Mouse (Mus musculus): Measurements from ENCODE around the gene Them7. TPM values are rescaled to one million over a fixed set of nuclear protein-coding genes. Genes with fewer than 3 reads are reported as not detected.

The Them7 gene
- polyA plus RNA-seq, 1 experiment from 2014 or later: 0.87 TPM

- WGBS: 33% methylated on average over 5 of the region's 5 CpGs
- Histone ChIP-seq H3K4me1 (replicated peaks) (peaks cover 37% of the 10 kb centered on the region), H3K9me3 (replicated peaks) (no peaks in the 10 kb centered on the region), H3K9ac (peak overlapping the region; percentile 86; the same call in 1 of the 2 replicates), H3K4me3 (peak overlapping the region; percentile 77), H3K27me3 (no peaks in the 10 kb centered on the region), H3K36me3 (peaks cover 17% of the 10 kb centered on the region; the same call in 1 of the 2 replicates), H3K27ac (peak overlapping the region; percentile 93; the same call in 1 of the 2 replicates), H3K4me2 (peak overlapping the region; percentile 60)
- no peak for ATAC-seq (replicated peaks; ENCODE audit: insufficient number of reproducible peaks, insufficient read depth, low FRiP score, low read depth)
These were observed 173.5 kb downstream of the Them7 start for GRCm38 (mm10) chr2:105397446-105398211.

GRCm38 (mm10) chr2:105398636-105399084, 174.5 kb downstream of the Them7 start:
- peaks cover 37% of the 10 kb centered on the region for H3K4me1 ChIP-seq (replicated peaks)
- H3K9me3 ChIP-seq (replicated peaks): no peaks in the 10 kb centered on the region
- peak overlapping the region; percentile 60 for H3K4me2 ChIP-seq
- peak; percentile 53 for ATAC-seq (replicated peaks; ENCODE audit: insufficient number of reproducible peaks, insufficient read depth, low FRiP score, low read depth)
- H3K27me3 ChIP-seq: no peaks in the 10 kb centered on the region
- H3K9ac ChIP-seq: peak overlapping the region; percentile 86
- peak overlapping the region; percentile 93 for H3K27ac ChIP-seq
- H3K36me3 ChIP-seq: peaks cover 12% of the 10 kb centered on the region; the same call in 1 of the 2 replicates
- WGBS: under 1% methylated on average over 31 of the region's 31 CpGs
- H3K4me3 ChIP-seq: peak overlapping the region; percentile 77

- Histone ChIP-seq H3K4me3 (peak within 1 kb of the TSS; percentile 77), H3K4me1 (replicated peaks) (peaks cover 37% of the 10 kb centered on the region), H3K9me3 (replicated peaks) (no peaks in the 10 kb centered on the region), H3K4me2 (peak within 1 kb of the TSS; percentile 60), H3K27me3 (no peaks in the 10 kb centered on the region), H3K27ac (peak within 1 kb of the TSS; percentile 93), H3K9ac (peak within 1 kb of the TSS; percentile 86), H3K36me3 (peaks cover 6% of the 10 kb centered on the region; the same call in 1 of the 2 replicates)
- peak; percentile 95 for ATAC-seq (replicated peaks; ENCODE audit: insufficient number of reproducible peaks, insufficient read depth, low FRiP score, low read depth)
- under 1% methylated on average over 52 of the region's 57 CpGs for WGBS
These were observed 175.2 kb downstream of the Them7 start, which contains the start of gene Rcn1 for GRCm38 (mm10) chr2:105399085-105399891. Gene Rcn1 (minus strand): TSS chr2:105399319.

- H3K27ac ChIP-seq: no peak overlapping the region
- no peak overlapping the region for H3K9ac ChIP-seq
- H3K4me3 ChIP-seq: no peak overlapping the region
- no peak overlapping the region for H3K4me2 ChIP-seq
- H3K27me3 ChIP-seq: no peaks in the 10 kb centered on the region
- no peak for ATAC-seq (replicated peaks; ENCODE audit: insufficient number of reproducible peaks, insufficient read depth, low FRiP score, low read depth)
- H3K4me1 ChIP-seq (replicated peaks): peaks cover 33% of the 10 kb centered on the region
- no peaks in the 10 kb centered on the region for H3K36me3 ChIP-seq
- no peaks in the 10 kb centered on the region for H3K9me3 ChIP-seq (replicated peaks)
- 85% methylated on average over 4 of the region's 4 CpGs for WGBS
These were observed 176.4 kb downstream of the Them7 start for GRCm38 (mm10) chr2:105400558-105400957.

- WGBS: 85% methylated on average over 2 of the region's 2 CpGs
- peaks cover 18% of the 10 kb centered on the region for H3K4me1 ChIP-seq (replicated peaks)
- ATAC-seq (replicated peaks; ENCODE audit: insufficient number of reproducible peaks, insufficient read depth, low FRiP score, low read depth): no peak
These were observed 178.1 kb downstream of the Them7 start for GRCm38 (mm10) chr2:105402180-105402579.

DNA sequence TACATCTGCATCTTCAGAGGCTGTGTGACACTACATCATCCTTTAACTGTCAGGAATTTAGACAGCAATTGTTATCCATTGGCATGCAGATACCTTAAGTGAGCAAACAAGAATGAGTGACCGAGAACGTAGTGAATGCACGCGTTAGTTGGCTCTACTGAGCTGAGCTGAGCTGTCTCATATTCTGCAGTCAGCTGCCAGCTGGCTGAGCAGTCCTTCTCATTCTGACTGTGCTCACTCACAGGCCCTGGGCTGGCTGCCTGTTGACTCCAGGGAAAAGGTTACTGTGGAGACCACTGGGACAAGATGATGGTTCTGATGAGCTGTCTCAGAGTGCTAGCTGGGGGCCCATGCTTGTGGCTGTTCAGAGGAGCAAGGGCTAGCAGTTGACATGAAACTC, 184.4 kb downstream of the Them7 start:
- H3K27me3 ChIP-seq: no peaks in the 10 kb centered on the region
- ATAC-seq (replicated peaks; ENCODE audit: insufficient number of reproducible peaks, insufficient read depth, low FRiP score, low read depth): no peak
- H3K4me1 ChIP-seq (replicated peaks): peaks cover 6% of the 10 kb centered on the region
- no peak overlapping the region for H3K27ac ChIP-seq
- H3K9me3 ChIP-seq (replicated peaks): no peaks in the 10 kb centered on the region
- H3K9ac ChIP-seq: no peak overlapping the region
- H3K4me2 ChIP-seq: no peak overlapping the region
- no peaks in the 10 kb centered on the region for H3K36me3 ChIP-seq
- 35% methylated on average over 4 of the region's 4 CpGs for WGBS
- H3K4me3 ChIP-seq: no peak overlapping the region

More at GRCm38 (mm10) chr2:105402180-105402579, 178.1 kb downstream of the Them7 start:
- Histone ChIP-seq H3K27ac (no peak overlapping the region), H3K4me2 (no peak overlapping the region), H3K36me3 (no peaks in the 10 kb centered on the region), H3K9ac (no peak overlapping the region), H3K9me3 (replicated peaks) (no peaks in the 10 kb centered on the region), H3K4me3 (no peak overlapping the region), H3K27me3 (no peaks in the 10 kb centered on the region)

DNA sequence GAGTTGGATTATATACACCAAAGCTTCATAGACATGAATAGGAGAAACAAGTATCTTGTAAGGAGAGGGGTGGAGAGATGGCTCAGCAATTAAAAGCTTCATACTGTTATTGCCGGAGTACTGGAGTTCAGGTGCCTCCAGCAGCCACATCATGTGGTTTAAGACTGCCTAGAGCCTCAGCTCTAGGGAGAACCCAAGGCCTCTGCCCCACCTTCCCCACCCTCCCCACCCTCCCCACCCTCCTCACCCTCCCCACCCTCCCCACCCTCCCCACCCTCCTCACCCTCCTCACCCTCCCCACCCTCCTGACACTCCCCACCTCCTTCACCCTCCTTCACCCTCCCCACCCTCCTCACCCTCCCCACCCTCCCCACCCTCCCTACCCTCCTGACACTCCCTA, 185.1 kb downstream of the Them7 start:
- Histone ChIP-seq H3K36me3 (no peaks in the 10 kb centered on the region), H3K4me3 (no peak overlapping the region), H3K9ac (no peak overlapping the region), H3K4me1 (replicated peaks) (peaks cover 6% of the 10 kb centered on the region), H3K27me3 (no peaks in the 10 kb centered on the region), H3K27ac (no peak overlapping the region), H3K4me2 (no peak overlapping the region), H3K9me3 (replicated peaks) (no peaks in the 10 kb centered on the region)
- 82% methylated on average over 1 of the region's 1 CpGs for WGBS
- no peak for ATAC-seq (replicated peaks; ENCODE audit: insufficient number of reproducible peaks, insufficient read depth, low FRiP score, low read depth)

DNA sequence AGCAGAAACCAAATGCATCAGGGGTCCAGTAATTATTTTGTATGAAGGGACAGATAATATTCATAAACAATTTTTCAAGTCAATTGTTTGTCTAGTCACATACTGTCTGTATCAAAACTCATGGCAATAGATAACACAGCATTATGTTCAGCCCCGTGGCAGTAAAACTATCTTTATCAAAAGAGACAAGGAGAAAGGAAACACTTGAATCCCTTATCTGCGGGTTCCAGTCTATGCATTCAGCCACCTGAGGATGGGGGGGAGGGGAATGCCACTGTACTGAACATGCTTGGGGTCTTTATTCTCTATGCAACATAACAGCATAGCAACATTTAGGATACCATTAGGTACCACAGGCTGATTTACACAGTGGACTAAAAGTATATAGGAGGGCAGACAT, 190.2 kb downstream of the Them7 start:
- Histone ChIP-seq H3K27ac (no peak overlapping the region), H3K4me1 (replicated peaks) (no peaks in the 10 kb centered on the region), H3K9me3 (replicated peaks) (no peaks in the 10 kb centered on the region), H3K4me2 (no peak overlapping the region), H3K9ac (no peak overlapping the region), H3K27me3 (no peaks in the 10 kb centered on the region), H3K4me3 (no peak overlapping the region), H3K36me3 (no peaks in the 10 kb centered on the region)
- ATAC-seq (replicated peaks; ENCODE audit: insufficient number of reproducible peaks, insufficient read depth, low FRiP score, low read depth): no peak
- 27% methylated on average over 2 of the region's 2 CpGs for WGBS

DNA sequence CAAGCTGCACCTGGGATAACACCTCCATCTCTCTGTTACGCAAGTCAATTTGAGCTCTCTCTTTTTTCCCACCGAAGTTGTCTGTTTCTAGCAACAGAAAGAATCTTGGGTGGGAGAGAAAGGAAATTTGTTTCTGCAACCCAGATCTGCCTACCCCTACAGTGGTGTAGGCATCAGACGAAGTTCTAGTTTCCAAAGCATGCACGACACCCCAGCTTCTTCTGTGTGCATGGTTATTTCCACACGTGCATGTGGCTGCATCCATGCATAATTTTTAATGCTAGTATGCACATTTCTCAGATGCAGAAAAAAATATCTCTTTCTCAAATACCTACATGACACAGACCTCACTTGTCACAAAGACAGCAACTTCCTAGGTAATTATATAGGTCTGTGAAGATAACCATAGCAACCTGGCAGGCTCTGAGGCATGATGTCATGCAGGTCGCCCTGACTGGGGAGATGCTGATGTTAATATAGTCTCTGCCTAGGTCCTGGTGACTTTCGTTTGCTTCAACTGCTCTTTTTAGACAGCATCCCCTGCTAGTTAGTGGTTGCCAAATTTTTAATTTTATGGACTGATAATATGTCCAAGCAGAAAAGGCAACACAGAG, 192.0 kb downstream of the Them7 start:
- Histone ChIP-seq H3K4me2 (no peak overlapping the region), H3K27me3 (no peaks in the 10 kb centered on the region), H3K4me3 (no peak overlapping the region), H3K4me1 (replicated peaks) (no peaks in the 10 kb centered on the region), H3K27ac (no peak overlapping the region), H3K9me3 (replicated peaks) (no peaks in the 10 kb centered on the region), H3K9ac (no peak overlapping the region), H3K36me3 (no peaks in the 10 kb centered on the region)
- WGBS: 59% methylated on average over 7 of the region's 7 CpGs
- ATAC-seq (replicated peaks; ENCODE audit: insufficient number of reproducible peaks, insufficient read depth, low FRiP score, low read depth): no peak

GRCm38 (mm10) chr2:105416660-105417348, 192.7 kb downstream of the Them7 start:
- Histone ChIP-seq H3K27ac (no peak overlapping the region), H3K9me3 (replicated peaks) (no peaks in the 10 kb centered on the region), H3K4me2 (no peak overlapping the region), H3K36me3 (no peaks in the 10 kb centered on the region), H3K27me3 (no peaks in the 10 kb centered on the region), H3K4me3 (no peak overlapping the region), H3K4me1 (replicated peaks) (no peaks in the 10 kb centered on the region), H3K9ac (no peak overlapping the region)
- WGBS: 52% methylated on average over 8 of the region's 8 CpGs
- ATAC-seq (replicated peaks; ENCODE audit: insufficient number of reproducible peaks, insufficient read depth, low FRiP score, low read depth): no peak
